Mouse (Mus musculus): ENCODE data around the gene Galnt2. TPM values are rescaled to one million over a fixed set of nuclear protein-coding genes. Genes with fewer than 3 reads are reported as not detected.

The Galnt2 gene
- polyA plus RNA-seq, 1 experiment = 55.5 TPM

GRCm38 (mm10) chr8:124294425-124294824 lies 63.2 kb downstream of the Galnt2 start:
- H3K27me3 ChIP-seq (ENCODE audit: control insufficient read depth, insufficient read depth, insufficient read length) = no peaks in the 10 kb centered on the region
- TF ChIP-seq CEBPB (IDR thresholded peaks at IDR 0.05; ENCODE audit: low read depth) (no peak), FOSL1 (IDR thresholded peaks at IDR 0.05; ENCODE audit: insufficient read depth, low read length, poor library complexity, severe bottlenecking) (no peak), MYOG (IDR thresholded peaks at IDR 0.05; ENCODE audit: control insufficient read depth, extremely low read depth, insufficient read length) (no peak), MAX (IDR thresholded peaks at IDR 0.05) (no peak), CTCF (IDR thresholded peaks at IDR 0.05; ENCODE audit: control insufficient read depth, insufficient read depth, insufficient read length) (no peak), USF1 (IDR thresholded peaks at IDR 0.05; ENCODE audit: low read depth) (no peak), MYOD1 (IDR thresholded peaks at IDR 0.05; ENCODE audit: control insufficient read depth, insufficient read length, low read depth) (no peak)
- peaks cover 71% of the 10 kb centered on the region for H3K79me2 ChIP-seq (ENCODE audit: control insufficient read depth, insufficient read depth)
- peaks cover 6% of the 10 kb centered on the region for H3K36me3 ChIP-seq (ENCODE audit: control insufficient read depth, insufficient read depth)
- peaks cover 27% of the 10 kb centered on the region for H3K79me3 ChIP-seq (ENCODE audit: low read depth)
- no peak overlapping the region for H3K4me3 ChIP-seq (ENCODE audit: insufficient read depth, poor library complexity, severe bottlenecking)
- H3ac ChIP-seq (ENCODE audit: control insufficient read depth, insufficient read length, low read depth) = no peak overlapping the region

- TF ChIP-seq MYOD1 (IDR thresholded peaks at IDR 0.05; ENCODE audit: control insufficient read depth, insufficient read length, low read depth) = no peak
- no peak for TF ChIP-seq CEBPB (IDR thresholded peaks at IDR 0.05; ENCODE audit: low read depth)
- TF ChIP-seq FOSL1 (IDR thresholded peaks at IDR 0.05; ENCODE audit: insufficient read depth, low read length, poor library complexity, severe bottlenecking) = no peak
- TF ChIP-seq MAX (IDR thresholded peaks at IDR 0.05) = peak; percentile 85
- TF ChIP-seq USF1 (IDR thresholded peaks at IDR 0.05; ENCODE audit: low read depth) = peak; percentile 10
These were observed 63.7 kb downstream of the Galnt2 start for GRCm38 (mm10) chr8:124294900-124295299.

GRCm38 (mm10) chr8:124295357-124295756 lies 64.2 kb downstream of the Galnt2 start:
- TF ChIP-seq MAX (IDR thresholded peaks at IDR 0.05) = no peak
- no peak for TF ChIP-seq FOSL1 (IDR thresholded peaks at IDR 0.05; ENCODE audit: insufficient read depth, low read length, poor library complexity, severe bottlenecking)
- no peak for TF ChIP-seq CTCF (IDR thresholded peaks at IDR 0.05; ENCODE audit: control insufficient read depth, insufficient read depth, insufficient read length)
- TF ChIP-seq MYOG (IDR thresholded peaks at IDR 0.05; ENCODE audit: control insufficient read depth, extremely low read depth, insufficient read length) = no peak
- no peak for TF ChIP-seq CEBPB (IDR thresholded peaks at IDR 0.05; ENCODE audit: low read depth)
- TF ChIP-seq USF1 (IDR thresholded peaks at IDR 0.05; ENCODE audit: low read depth) = no peak
- peaks cover 31% of the 10 kb centered on the region for H3K79me3 ChIP-seq (ENCODE audit: low read depth)
- H3ac ChIP-seq (ENCODE audit: control insufficient read depth, insufficient read length, low read depth) = peak overlapping the region; percentile 53
- no peaks in the 10 kb centered on the region for H3K27me3 ChIP-seq (ENCODE audit: control insufficient read depth, insufficient read depth, insufficient read length)
- H3K36me3 ChIP-seq (ENCODE audit: control insufficient read depth, insufficient read depth) = peaks cover 6% of the 10 kb centered on the region
- peaks cover 76% of the 10 kb centered on the region for H3K79me2 ChIP-seq (ENCODE audit: control insufficient read depth, insufficient read depth)
- peak overlapping the region; percentile 11 for H3K4me3 ChIP-seq (ENCODE audit: insufficient read depth, poor library complexity, severe bottlenecking)

More at GRCm38 (mm10) chr8:124294900-124295299, 63.7 kb downstream of the Galnt2 start:
- Histone ChIP-seq H3K36me3 (ENCODE audit: control insufficient read depth, insufficient read depth) (peaks cover 6% of the 10 kb centered on the region), H3K79me2 (ENCODE audit: control insufficient read depth, insufficient read depth) (peaks cover 71% of the 10 kb centered on the region), H3K4me3 (ENCODE audit: insufficient read depth, poor library complexity, severe bottlenecking) (no peak overlapping the region), H3K27me3 (ENCODE audit: control insufficient read depth, insufficient read depth, insufficient read length) (no peaks in the 10 kb centered on the region), H3ac (ENCODE audit: control insufficient read depth, insufficient read length, low read depth) (peak overlapping the region; percentile 53), H3K79me3 (ENCODE audit: low read depth) (peaks cover 27% of the 10 kb centered on the region)

- H3K36me3 ChIP-seq (ENCODE audit: control insufficient read depth, insufficient read depth) = peaks cover 13% of the 10 kb centered on the region
- TF ChIP-seq CEBPB (IDR thresholded peaks at IDR 0.05; ENCODE audit: low read depth) (no peak), USF1 (IDR thresholded peaks at IDR 0.05; ENCODE audit: low read depth) (no peak), CTCF (IDR thresholded peaks at IDR 0.05; ENCODE audit: control insufficient read depth, insufficient read depth, insufficient read length) (no peak), MAX (IDR thresholded peaks at IDR 0.05) (no peak), MYOG (IDR thresholded peaks at IDR 0.05; ENCODE audit: control insufficient read depth, extremely low read depth, insufficient read length) (no peak), FOSL1 (IDR thresholded peaks at IDR 0.05; ENCODE audit: insufficient read depth, low read length, poor library complexity, severe bottlenecking) (no peak)
- peaks cover 68% of the 10 kb centered on the region for H3K79me2 ChIP-seq (ENCODE audit: control insufficient read depth, insufficient read depth)
- no peaks in the 10 kb centered on the region for H3K27me3 ChIP-seq (ENCODE audit: control insufficient read depth, insufficient read depth, insufficient read length)
- peaks cover 28% of the 10 kb centered on the region for H3K79me3 ChIP-seq (ENCODE audit: low read depth)
- H3K4me3 ChIP-seq (ENCODE audit: insufficient read depth, poor library complexity, severe bottlenecking) = no peak overlapping the region
- H3ac ChIP-seq (ENCODE audit: control insufficient read depth, insufficient read length, low read depth) = no peak overlapping the region
These were observed 70.3 kb downstream of the Galnt2 start for GRCm38 (mm10) chr8:124301512-124301911.

GRCm38 (mm10) chr8:124301935-124302555 lies 70.9 kb downstream of the Galnt2 start:
- H3K27me3 ChIP-seq (ENCODE audit: control insufficient read depth, insufficient read depth, insufficient read length) = no peaks in the 10 kb centered on the region

More at GRCm38 (mm10) chr8:124301935-124302555, 70.9 kb downstream of the Galnt2 start:
- Histone ChIP-seq H3K4me3 (ENCODE audit: insufficient read depth, poor library complexity, severe bottlenecking) (no peak overlapping the region), H3K79me3 (ENCODE audit: low read depth) (peaks cover 28% of the 10 kb centered on the region), H3K36me3 (ENCODE audit: control insufficient read depth, insufficient read depth) (peaks cover 13% of the 10 kb centered on the region), H3ac (ENCODE audit: control insufficient read depth, insufficient read length, low read depth) (no peak overlapping the region), H3K79me2 (ENCODE audit: control insufficient read depth, insufficient read depth) (peaks cover 63% of the 10 kb centered on the region)
- TF ChIP-seq CTCF (IDR thresholded peaks at IDR 0.05; ENCODE audit: control insufficient read depth, insufficient read depth, insufficient read length) = no peak
- no peak for TF ChIP-seq MYOG (IDR thresholded peaks at IDR 0.05; ENCODE audit: control insufficient read depth, extremely low read depth, insufficient read length)
- no peak for TF ChIP-seq MAX (IDR thresholded peaks at IDR 0.05)
- TF ChIP-seq MYOD1 (IDR thresholded peaks at IDR 0.05; ENCODE audit: control insufficient read depth, insufficient read length, low read depth) = no peak
- TF ChIP-seq CEBPB (IDR thresholded peaks at IDR 0.05; ENCODE audit: low read depth) = no peak
- no peak for TF ChIP-seq USF1 (IDR thresholded peaks at IDR 0.05; ENCODE audit: low read depth)

All from C2C12 (cell line).